Mouse (Mus musculus): Measurements from ENCODE around the gene Nup210.
"Not testable (repeated sequence)": the region's sequence is repeated elsewhere in the genome, so short reads cannot be mapped to it uniquely, and the experiment has no call there.

Gene Nup210

DNA sequence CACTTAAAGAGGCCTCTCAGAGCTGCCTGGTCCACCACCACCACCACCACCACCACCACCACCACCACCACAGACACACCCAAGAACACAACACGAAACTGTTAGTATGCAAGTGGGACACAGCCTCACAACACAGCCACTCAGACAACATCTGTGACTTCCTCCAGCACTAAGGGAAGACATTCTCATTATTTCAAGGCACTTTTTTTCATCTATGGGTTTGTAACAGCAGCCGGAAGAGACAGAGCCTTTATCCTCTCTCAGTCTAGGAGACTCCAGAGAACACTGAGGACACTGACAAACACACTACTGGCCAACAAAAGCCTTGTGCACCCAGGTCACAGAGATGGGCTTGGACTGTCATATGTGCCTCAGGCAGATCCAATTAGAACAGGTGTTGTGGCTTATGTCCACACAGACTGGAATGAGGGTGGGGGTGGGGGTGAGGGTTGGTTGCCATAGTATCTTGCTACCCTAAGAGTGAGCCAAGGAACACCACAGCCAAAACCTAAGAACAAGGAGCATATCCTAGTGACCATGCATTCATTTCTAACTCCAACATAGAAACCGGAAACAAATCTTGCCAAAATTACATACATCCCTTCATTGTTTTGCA lies 8.2 kb downstream of the Nup210 start:
- in situ Hi-C loops (cut with MboI; ENCODE audit: low sequenced_read_pairs): no loop called here

- in situ Hi-C loops (cut with MboI; ENCODE audit: low sequenced_read_pairs): no loop called here
Observed at GRCm38 (mm10) chr6:91105400-91106129, 11.1 kb downstream of the Nup210 start.

GRCm38 (mm10) chr6:91104765-91105399 lies 11.7 kb downstream of the Nup210 start:
- in situ Hi-C loops (cut with MboI; ENCODE audit: low sequenced_read_pairs): no loop called here

- in situ Hi-C loops (cut with MboI; ENCODE audit: low sequenced_read_pairs): not testable (repeated sequence)
Observed at GRCm38 (mm10) chr6:91103421-91103820, 13.2 kb downstream of the Nup210 start.

DNA sequence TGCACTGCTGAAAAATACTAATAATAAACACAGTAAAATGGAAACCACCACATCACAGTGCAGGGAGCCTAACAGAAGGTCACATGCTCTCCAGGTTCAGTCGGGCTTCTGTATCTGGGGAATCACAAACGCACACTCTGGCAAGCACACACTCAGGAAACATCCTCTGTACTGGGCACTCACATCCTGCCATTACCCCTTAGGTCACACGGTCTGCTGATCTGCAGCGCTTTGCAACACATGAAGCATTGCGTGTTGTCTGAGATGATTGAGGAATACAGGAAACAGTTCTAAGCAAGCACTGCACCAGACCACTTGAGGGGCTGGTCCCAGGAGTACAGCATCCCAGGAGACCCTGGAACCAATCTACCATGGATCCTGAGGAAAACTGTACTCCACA lies 16.0 kb downstream of the Nup210 start:
- in situ Hi-C loops (cut with MboI; ENCODE audit: low sequenced_read_pairs): no loop called here

DNA sequence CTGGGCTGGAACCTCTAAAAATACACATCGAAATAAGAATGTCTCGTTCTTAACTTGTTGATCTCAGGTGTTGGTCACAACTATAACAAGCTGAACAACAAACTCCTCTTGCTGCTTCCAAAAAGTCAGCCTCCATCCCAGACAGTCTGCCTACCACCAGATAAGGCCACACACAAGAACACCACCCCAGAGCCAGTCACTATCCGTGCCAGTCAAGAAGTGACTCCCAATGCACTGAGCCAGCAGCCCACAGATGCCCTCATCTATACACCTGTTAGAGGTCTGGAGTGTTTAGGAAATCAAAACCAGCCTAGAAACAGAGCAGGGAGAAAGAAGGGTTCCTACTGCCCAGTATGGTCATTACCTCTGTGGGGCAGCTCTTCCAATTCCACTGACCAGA lies 18.8 kb downstream of the Nup210 start:
- in situ Hi-C loops (cut with MboI; ENCODE audit: low sequenced_read_pairs): no loop called here

GRCm38 (mm10) chr6:91095072-91095601 lies 21.5 kb downstream of the Nup210 start:
- in situ Hi-C loops (cut with MboI; ENCODE audit: low sequenced_read_pairs): no loop called here

DNA sequence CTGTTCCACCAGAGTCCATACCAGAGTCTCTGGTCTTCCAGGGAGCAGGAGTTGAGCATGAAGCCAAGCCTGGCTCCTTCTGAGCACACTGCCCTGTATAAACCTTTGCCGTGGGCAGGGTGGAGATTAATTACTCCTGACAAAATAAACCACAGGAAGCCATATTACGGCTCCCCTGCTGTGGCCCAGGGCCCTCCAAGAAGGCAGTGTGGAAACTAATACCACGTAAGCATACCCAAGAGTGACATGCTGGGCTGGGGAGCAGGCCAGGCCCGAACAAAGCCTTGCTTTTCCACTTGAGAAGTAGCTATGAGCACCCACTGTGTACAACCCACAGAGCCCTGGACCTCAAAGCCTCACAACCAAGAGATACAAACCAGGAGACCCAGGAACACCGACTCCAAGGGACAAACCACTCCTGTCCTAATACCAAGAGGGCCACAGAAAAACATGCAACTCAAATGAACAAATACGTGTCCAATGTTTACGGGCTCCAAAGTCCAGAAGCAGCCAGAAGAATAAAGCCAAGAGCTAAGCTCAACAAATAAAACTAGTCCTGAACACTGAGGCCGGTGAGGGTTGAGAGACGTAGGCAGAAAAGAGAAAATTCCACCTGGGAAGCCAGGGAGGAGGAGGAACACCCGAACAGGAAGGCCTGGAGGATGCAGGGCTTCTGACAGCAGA lies 24.3 kb downstream of the Nup210 start:
- in situ Hi-C loops (cut with MboI; ENCODE audit: low sequenced_read_pairs): no loop called here

- in situ Hi-C loops (cut with MboI; ENCODE audit: low sequenced_read_pairs): no loop called here
Observed at GRCm38 (mm10) chr6:91085114-91085892, 31.3 kb downstream of the Nup210 start.

DNA sequence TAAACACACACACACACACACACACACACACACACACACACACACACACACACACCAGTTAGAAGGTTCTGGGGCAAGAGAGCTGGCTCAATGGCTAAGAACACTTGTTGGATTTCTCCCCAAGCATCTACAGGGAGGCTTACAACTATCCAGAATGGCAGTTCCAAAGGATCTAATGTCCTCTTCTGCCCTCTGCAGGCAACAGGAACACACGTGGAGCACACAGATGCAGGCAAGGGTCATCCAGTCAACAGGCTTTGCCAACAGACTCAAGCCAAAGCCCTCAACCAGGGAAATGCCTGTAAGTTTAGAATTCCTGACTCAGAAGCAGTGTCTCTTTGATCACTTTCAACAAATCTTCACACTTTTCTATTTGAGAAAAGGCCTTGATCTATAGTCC lies 36.6 kb downstream of the Nup210 start:
- in situ Hi-C loops (cut with MboI; ENCODE audit: low sequenced_read_pairs): no loop called here

DNA sequence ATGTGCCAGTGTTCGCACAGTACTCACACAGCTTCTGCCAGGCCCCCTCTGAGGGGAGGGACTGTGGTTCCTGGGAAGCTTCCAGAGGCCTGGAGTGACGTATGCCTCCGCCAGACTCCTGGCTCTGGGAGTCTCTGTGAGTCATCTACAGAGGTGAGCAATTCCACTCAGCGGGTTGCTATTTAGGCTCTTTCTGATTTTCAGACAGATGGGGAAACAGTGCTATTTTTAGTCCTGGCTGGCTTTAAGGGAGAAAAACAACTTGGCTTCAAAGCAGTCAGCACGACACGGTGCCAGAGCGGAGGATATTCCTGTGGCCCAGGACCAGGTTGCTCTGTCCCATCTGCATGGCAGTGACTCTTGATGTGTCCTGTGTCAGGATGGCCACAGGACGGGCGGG lies 40.4 kb downstream of the Nup210 start:
- in situ Hi-C loops (cut with MboI; ENCODE audit: low sequenced_read_pairs): no loop called here

DNA sequence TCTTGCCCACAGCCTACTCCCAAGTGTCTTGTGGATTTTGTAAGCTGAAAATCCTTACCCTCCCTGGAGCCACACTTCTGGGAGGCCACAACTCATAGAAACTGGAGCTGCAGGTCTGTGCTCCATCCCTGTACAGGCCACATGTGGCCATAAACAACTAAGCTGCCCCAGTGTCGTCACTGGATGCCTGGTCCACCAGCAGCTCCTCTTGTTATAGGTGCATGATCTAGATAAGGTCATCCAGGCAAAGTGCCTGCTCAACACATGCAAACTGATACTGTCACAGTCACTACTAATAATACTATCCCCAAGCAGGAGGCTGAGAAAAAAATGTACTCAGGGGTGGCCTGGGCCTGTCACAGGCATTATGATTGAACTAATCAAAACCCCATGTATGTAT lies 48.1 kb downstream of the Nup210 start:
- in situ Hi-C loops (cut with MboI; ENCODE audit: low sequenced_read_pairs): no loop called here

GRCm38 (mm10) chr6:91067048-91067447 lies 49.6 kb downstream of the Nup210 start:
- in situ Hi-C loops (cut with MboI; ENCODE audit: low sequenced_read_pairs): no loop called here

- in situ Hi-C loops (cut with MboI; ENCODE audit: low sequenced_read_pairs): no loop called here
Observed at GRCm38 (mm10) chr6:91061296-91061695, 55.3 kb downstream of the Nup210 start.

- in situ Hi-C loops (cut with MboI; ENCODE audit: low sequenced_read_pairs): no loop called here
Observed at GRCm38 (mm10) chr6:91059711-91060110, 56.9 kb downstream of the Nup210 start.

DNA sequence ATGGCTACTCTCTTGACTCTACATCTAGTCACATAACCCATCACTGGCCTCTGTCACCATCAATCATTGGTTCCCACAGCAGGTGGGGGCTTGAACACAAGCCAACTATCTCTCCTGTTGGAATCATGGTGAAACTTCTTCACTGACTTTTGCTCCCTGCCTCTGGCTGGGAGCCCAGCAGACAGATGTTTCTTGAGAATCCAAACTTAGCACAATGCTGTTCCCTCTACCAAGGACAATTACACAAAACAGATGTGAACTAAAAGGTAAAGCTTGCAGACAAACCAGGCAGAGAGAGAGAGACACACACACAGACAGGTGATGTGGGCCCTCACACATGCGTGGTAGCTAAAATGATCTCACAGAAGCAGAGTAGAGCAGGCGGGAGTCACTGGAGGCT lies 58.6 kb downstream of the Nup210 start:
- in situ Hi-C loops (cut with MboI; ENCODE audit: low sequenced_read_pairs): no loop called here

DNA sequence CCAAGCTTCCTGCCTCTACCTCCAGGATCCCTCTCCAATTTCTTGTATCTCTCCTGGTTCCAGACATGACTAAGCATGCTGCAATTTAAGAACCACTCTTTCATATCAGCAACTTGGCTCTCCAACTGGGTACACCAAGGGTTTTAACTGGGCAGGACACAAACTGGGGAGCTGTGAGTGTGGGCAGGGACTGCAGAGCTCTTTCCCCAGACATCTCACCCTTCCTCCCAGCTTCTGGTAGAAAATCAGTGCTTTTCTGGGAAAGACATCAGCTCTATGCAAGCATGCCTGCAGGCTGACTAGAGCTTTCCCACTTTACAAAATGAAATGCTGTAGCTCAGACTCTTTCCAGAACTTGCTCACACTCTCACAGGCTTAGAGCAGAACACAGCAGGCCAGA lies 60.3 kb downstream of the Nup210 start:
- in situ Hi-C loops (cut with MboI; ENCODE audit: low sequenced_read_pairs): no loop called here

GRCm38 (mm10) chr6:91052572-91052971 lies 64.1 kb downstream of the Nup210 start:
- in situ Hi-C loops (cut with MboI; ENCODE audit: low sequenced_read_pairs): no loop called here

DNA sequence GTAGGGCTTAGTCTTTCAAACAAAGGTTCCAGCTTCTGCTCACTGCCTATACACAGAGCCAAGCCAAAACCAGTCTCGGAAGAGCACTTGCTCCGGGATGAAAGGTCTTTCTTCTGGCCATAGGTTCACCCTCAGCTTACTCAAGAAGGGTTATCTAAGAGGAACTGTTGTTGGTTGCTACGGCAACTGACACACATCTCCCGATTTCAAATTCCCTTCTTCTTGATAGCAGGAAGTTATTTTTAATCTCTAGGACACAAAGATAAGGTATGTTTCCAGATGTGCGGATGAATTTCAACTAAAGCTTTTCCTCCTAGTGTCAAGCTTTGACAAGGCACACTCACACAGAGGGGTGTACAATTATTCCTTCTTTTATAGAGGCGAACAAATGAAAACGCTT lies 68.6 kb downstream of the Nup210 start:
- in situ Hi-C loops (cut with MboI; ENCODE audit: low sequenced_read_pairs): no loop called here

GRCm38 (mm10) chr6:91047434-91047833 lies 69.2 kb downstream of the Nup210 start:
- in situ Hi-C loops (cut with MboI; ENCODE audit: low sequenced_read_pairs): no loop called here

DNA sequence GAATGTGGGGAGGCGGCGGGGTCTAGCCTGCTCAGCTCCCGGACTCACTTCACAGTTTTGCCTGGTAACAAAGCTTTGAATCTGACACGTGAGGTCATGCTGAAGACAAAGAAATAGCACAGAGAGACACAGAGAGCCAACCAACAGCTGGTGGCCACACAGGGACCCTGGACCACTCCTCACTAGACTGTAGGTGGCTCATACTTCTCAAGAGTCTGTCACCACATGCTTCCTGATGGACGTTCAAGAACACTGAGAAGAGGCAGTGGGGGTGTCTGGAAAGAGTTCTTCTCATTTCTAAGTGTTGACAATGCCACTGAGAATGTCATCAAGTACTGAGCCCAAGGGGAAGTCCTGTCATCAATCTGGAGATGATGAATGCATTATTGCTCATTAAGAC lies 70.4 kb downstream of the Nup210 start:
- in situ Hi-C loops (cut with MboI; ENCODE audit: low sequenced_read_pairs): no loop called here
